Mouse (Mus musculus): ENCODE data around the gene Cacna1i. TPM values are rescaled to one million over a fixed set of nuclear protein-coding genes. Genes with fewer than 3 reads are reported as not detected.

The Cacna1i gene
- polyA plus RNA-seq, 1 experiment = not detected

GRCm38 (mm10) chr15:80327743-80328540, 40.9 kb downstream of the Cacna1i start:
- no peaks in the 10 kb centered on the region for H3K36me3 ChIP-seq (ENCODE audit: control insufficient read depth, insufficient read depth, low read length, poor library complexity, severe bottlenecking)
- H3K4me1 ChIP-seq (ENCODE audit: control insufficient read depth, insufficient read depth, low read length) = no peaks in the 10 kb centered on the region
- H3K27me3 ChIP-seq (ENCODE audit: control insufficient read depth, insufficient read depth, low read length, poor library complexity, severe bottlenecking) = no peaks in the 10 kb centered on the region
- no peak for TF ChIP-seq POLR2A (IDR thresholded peaks at IDR 0.05; ENCODE audit: insufficient read depth, low read length)
- no peak for TF ChIP-seq EP300 (IDR thresholded peaks at IDR 0.05; ENCODE audit: insufficient read depth, low read depth, low read length)
- TF ChIP-seq CTCF (IDR thresholded peaks at IDR 0.05; ENCODE audit: low read depth, low read length) = no peak
- no peak overlapping the region for H3K4me3 ChIP-seq (ENCODE audit: low read depth, low read length)
- no peak overlapping the region for H3K9ac ChIP-seq (ENCODE audit: low read depth, poor library complexity, severe bottlenecking)
- no peaks in the 10 kb centered on the region for H3K9me3 ChIP-seq (replicated peaks; ENCODE audit: control insufficient read depth, insufficient read depth, low read length, poor library complexity, severe bottlenecking)
- no peak overlapping the region for H3K27ac ChIP-seq (ENCODE audit: insufficient read depth, low read length)

- Histone ChIP-seq H3K4me1 (ENCODE audit: control insufficient read depth, insufficient read depth, low read length) (no peaks in the 10 kb centered on the region), H3K9ac (ENCODE audit: low read depth, poor library complexity, severe bottlenecking) (no peak overlapping the region), H3K27ac (ENCODE audit: insufficient read depth, low read length) (no peak overlapping the region), H3K4me3 (ENCODE audit: low read depth, low read length) (no peak overlapping the region), H3K9me3 (replicated peaks; ENCODE audit: control insufficient read depth, insufficient read depth, low read length, poor library complexity, severe bottlenecking) (no peaks in the 10 kb centered on the region), H3K27me3 (ENCODE audit: control insufficient read depth, insufficient read depth, low read length, poor library complexity, severe bottlenecking) (no peaks in the 10 kb centered on the region), H3K36me3 (ENCODE audit: control insufficient read depth, insufficient read depth, low read length, poor library complexity, severe bottlenecking) (no peaks in the 10 kb centered on the region)
- TF ChIP-seq EP300 (IDR thresholded peaks at IDR 0.05; ENCODE audit: insufficient read depth, low read depth, low read length) = no peak
- no peak for TF ChIP-seq POLR2A (IDR thresholded peaks at IDR 0.05; ENCODE audit: insufficient read depth, low read length)
- TF ChIP-seq CTCF (IDR thresholded peaks at IDR 0.05; ENCODE audit: low read depth, low read length) = no peak
Measured at GRCm38 (mm10) chr15:80330276-80330675, 43.2 kb downstream of the Cacna1i start.

- no peak for TF ChIP-seq CTCF (IDR thresholded peaks at IDR 0.05; ENCODE audit: low read depth, low read length)
- TF ChIP-seq POLR2A (IDR thresholded peaks at IDR 0.05; ENCODE audit: insufficient read depth, low read length) = no peak
- TF ChIP-seq EP300 (IDR thresholded peaks at IDR 0.05; ENCODE audit: insufficient read depth, low read depth, low read length) = no peak
- Histone ChIP-seq H3K9me3 (replicated peaks; ENCODE audit: control insufficient read depth, insufficient read depth, low read length, poor library complexity, severe bottlenecking) (no peaks in the 10 kb centered on the region), H3K36me3 (ENCODE audit: control insufficient read depth, insufficient read depth, low read length, poor library complexity, severe bottlenecking) (no peaks in the 10 kb centered on the region), H3K4me3 (ENCODE audit: low read depth, low read length) (no peak overlapping the region), H3K27ac (ENCODE audit: insufficient read depth, low read length) (no peak overlapping the region), H3K4me1 (ENCODE audit: control insufficient read depth, insufficient read depth, low read length) (no peaks in the 10 kb centered on the region), H3K9ac (ENCODE audit: low read depth, poor library complexity, severe bottlenecking) (no peak overlapping the region), H3K27me3 (ENCODE audit: control insufficient read depth, insufficient read depth, low read length, poor library complexity, severe bottlenecking) (no peaks in the 10 kb centered on the region)
Measured at GRCm38 (mm10) chr15:80334766-80335165, 47.7 kb downstream of the Cacna1i start.

DNA sequence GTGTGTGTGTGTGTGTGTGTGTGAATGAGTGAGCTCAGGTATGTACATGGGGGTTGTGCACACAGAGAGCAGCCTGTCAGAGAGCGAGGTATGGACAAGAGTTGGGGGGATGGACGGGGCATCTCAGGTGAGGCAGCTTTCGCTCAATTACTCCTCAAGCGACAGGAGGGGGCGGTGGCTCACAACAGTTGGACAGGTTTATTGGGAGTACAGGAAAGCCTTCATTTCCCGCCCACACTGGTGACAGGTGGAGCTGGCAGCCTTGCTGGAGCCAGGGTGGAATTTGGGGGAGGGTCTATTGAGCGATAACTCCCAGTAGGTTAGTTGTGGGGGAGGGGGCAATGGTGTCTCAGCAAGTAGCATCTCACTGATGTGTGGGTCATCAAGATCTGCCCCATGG, 48.2 kb downstream of the Cacna1i start:
- TF ChIP-seq POLR2A (IDR thresholded peaks at IDR 0.05; ENCODE audit: insufficient read depth, low read length) (no peak), EP300 (IDR thresholded peaks at IDR 0.05; ENCODE audit: insufficient read depth, low read depth, low read length) (no peak), CTCF (IDR thresholded peaks at IDR 0.05; ENCODE audit: low read depth, low read length) (no peak)
- no peak overlapping the region for H3K27ac ChIP-seq (ENCODE audit: insufficient read depth, low read length)
- H3K9ac ChIP-seq (ENCODE audit: low read depth, poor library complexity, severe bottlenecking) = no peak overlapping the region
- H3K4me1 ChIP-seq (ENCODE audit: control insufficient read depth, insufficient read depth, low read length) = no peaks in the 10 kb centered on the region
- no peak overlapping the region for H3K4me3 ChIP-seq (ENCODE audit: low read depth, low read length)
- H3K9me3 ChIP-seq (replicated peaks; ENCODE audit: control insufficient read depth, insufficient read depth, low read length, poor library complexity, severe bottlenecking) = no peaks in the 10 kb centered on the region
- H3K36me3 ChIP-seq (ENCODE audit: control insufficient read depth, insufficient read depth, low read length, poor library complexity, severe bottlenecking) = no peaks in the 10 kb centered on the region
- H3K27me3 ChIP-seq (ENCODE audit: control insufficient read depth, insufficient read depth, low read length, poor library complexity, severe bottlenecking) = no peaks in the 10 kb centered on the region

DNA sequence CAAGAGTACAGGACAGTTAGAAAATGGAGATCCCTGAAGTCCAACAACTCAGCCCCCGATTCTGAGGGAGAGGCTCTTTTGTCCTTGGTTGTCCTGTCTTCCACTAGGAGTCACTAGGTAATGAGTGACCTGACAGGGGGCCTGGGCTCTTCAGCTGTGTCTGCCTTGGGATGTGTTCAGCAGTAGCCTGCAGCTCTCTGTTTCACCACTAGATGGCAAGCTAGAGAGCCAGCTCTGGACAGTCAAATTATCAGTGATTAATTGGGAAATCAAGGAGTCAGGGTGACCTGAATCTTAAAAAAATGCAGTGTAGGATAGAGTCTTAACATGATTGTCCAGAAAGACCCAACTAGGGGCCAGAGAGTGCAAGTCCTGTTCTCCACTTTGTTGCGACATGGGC, 53.3 kb downstream of the Cacna1i start:
- no peaks in the 10 kb centered on the region for H3K4me1 ChIP-seq (ENCODE audit: control insufficient read depth, insufficient read depth, low read length)
- H3K9ac ChIP-seq (ENCODE audit: low read depth, poor library complexity, severe bottlenecking) = no peak overlapping the region
- TF ChIP-seq CTCF (IDR thresholded peaks at IDR 0.05; ENCODE audit: low read depth, low read length) = peak; percentile 61
- TF ChIP-seq EP300 (IDR thresholded peaks at IDR 0.05; ENCODE audit: insufficient read depth, low read depth, low read length) = no peak
- no peak for TF ChIP-seq POLR2A (IDR thresholded peaks at IDR 0.05; ENCODE audit: insufficient read depth, low read length)
- no peaks in the 10 kb centered on the region for H3K27me3 ChIP-seq (ENCODE audit: control insufficient read depth, insufficient read depth, low read length, poor library complexity, severe bottlenecking)
- H3K36me3 ChIP-seq (ENCODE audit: control insufficient read depth, insufficient read depth, low read length, poor library complexity, severe bottlenecking) = no peaks in the 10 kb centered on the region
- H3K9me3 ChIP-seq (replicated peaks; ENCODE audit: control insufficient read depth, insufficient read depth, low read length, poor library complexity, severe bottlenecking) = no peaks in the 10 kb centered on the region
- no peak overlapping the region for H3K4me3 ChIP-seq (ENCODE audit: low read depth, low read length)
- no peak overlapping the region for H3K27ac ChIP-seq (ENCODE audit: insufficient read depth, low read length)

GRCm38 (mm10) chr15:80342394-80342793, 55.4 kb downstream of the Cacna1i start:
- Histone ChIP-seq H3K36me3 (ENCODE audit: control insufficient read depth, insufficient read depth, low read length, poor library complexity, severe bottlenecking) (no peaks in the 10 kb centered on the region), H3K27me3 (ENCODE audit: control insufficient read depth, insufficient read depth, low read length, poor library complexity, severe bottlenecking) (no peaks in the 10 kb centered on the region), H3K9me3 (replicated peaks; ENCODE audit: control insufficient read depth, insufficient read depth, low read length, poor library complexity, severe bottlenecking) (no peaks in the 10 kb centered on the region), H3K4me3 (ENCODE audit: low read depth, low read length) (no peak overlapping the region), H3K4me1 (ENCODE audit: control insufficient read depth, insufficient read depth, low read length) (no peaks in the 10 kb centered on the region), H3K9ac (ENCODE audit: low read depth, poor library complexity, severe bottlenecking) (no peak overlapping the region), H3K27ac (ENCODE audit: insufficient read depth, low read length) (no peak overlapping the region)
- TF ChIP-seq EP300 (IDR thresholded peaks at IDR 0.05; ENCODE audit: insufficient read depth, low read depth, low read length) (no peak), POLR2A (IDR thresholded peaks at IDR 0.05; ENCODE audit: insufficient read depth, low read length) (no peak), CTCF (IDR thresholded peaks at IDR 0.05; ENCODE audit: low read depth, low read length) (no peak)

Measured in ES-Bruce4 (cell line).